Mouse (Mus musculus) CH12.LX (cell line): ENCODE measurements around the gene Nxn.

Experiments used
- CHD1 ChIP-seq: IDR thresholded peaks from 2 replicates; pipeline ENCODE4 v1.6.1; 2012; ENCODE audit warnings: low read depth, low read length, improper control_type of control experiment, inconsistent platforms
- CTCF ChIP-seq, 2 experiments: IDR thresholded peaks in 1 of 2; conservative IDR thresholded peaks in 1 of 2; 2 replicates each; pipeline ENCODE4 v1.5.1; 2011 to 2012; ENCODE audit warnings: low read depth in 2 of 2, low read length in 2 of 2, improper control_type of control experiment in 1 of 2, inconsistent platforms in 1 of 2, mild to moderate bottlenecking in 1 of 2, moderate library complexity in 1 of 2
- POLR2A ChIP-seq: IDR thresholded peaks from 2 replicates; pipeline ENCODE4 v1.6.1; 2011; ENCODE audit warnings: low read depth, mild to moderate bottlenecking, improper control_type of control experiment, low read length
- SIN3A ChIP-seq: IDR thresholded peaks from 2 replicates; pipeline ENCODE4 v1.6.1; 2012; ENCODE audit warnings: low read length, improper control_type of control experiment, inconsistent platforms
- TBP ChIP-seq: conservative IDR thresholded peaks from 2 replicates; pipeline ENCODE4 v1.6.1; 2011; ENCODE audit warnings: low read depth, low read length, improper control_type of control experiment

DNA sequence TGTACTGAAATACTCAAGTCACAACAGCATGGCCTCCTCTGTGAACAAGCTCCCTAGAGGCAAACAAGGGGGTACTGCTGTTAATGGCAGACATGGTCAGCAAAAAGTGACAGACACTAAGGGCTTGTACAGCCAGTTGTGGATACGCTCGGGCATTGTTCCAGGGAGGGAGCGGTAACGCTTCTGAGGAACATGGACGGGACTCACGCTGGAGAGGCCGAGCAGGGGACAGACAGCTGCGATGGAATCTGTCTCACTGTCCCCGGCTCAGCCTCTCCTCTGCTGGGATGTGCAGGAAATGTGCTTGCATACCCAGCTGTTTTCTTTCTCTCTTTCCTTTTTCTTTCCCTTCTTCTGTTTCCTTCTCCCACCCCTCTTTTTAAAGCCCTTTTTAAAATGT lies 78.5 kb downstream of the Nxn start:
- TF ChIP-seq CTCF (conservative IDR thresholded peaks at IDR 0.05 in 1 of 2, IDR thresholded peaks at IDR 0.05 in 1 of 2; ENCODE audit: low read depth in 2 of 2, low read length in 2 of 2) (no peak), SIN3A (no peak), TBP (no peak), CHD1 (no peak), POLR2A (no peak)
